Mouse (Mus musculus) MEL (cell line): ENCODE measurements around the gene Zdhhc21. TPM values are rescaled to one million over a fixed set of nuclear protein-coding genes. Genes with fewer than 3 reads are reported as not detected.

Experiments used
- DNase-seq: peaks from one replicate; pipeline ENCODE4 v3.0.0; 2011; ENCODE audit warnings: low read depth, low spot score
- H3K27ac ChIP-seq: 2 replicates; pipeline ENCODE4 v1.5.1; 2012; ENCODE audit warnings: low read depth, mild to moderate bottlenecking, control low read depth, low read length, moderate library complexity; ENCODE audit not compliant: control insufficient read depth
- H3K27me3 ChIP-seq, 2 experiments: fragments of 150-350 bp in 1 of 2; sonication (generic) in 1 of 2; 2 replicates each; pipeline ENCODE4 v1.6.1; 2012; ENCODE audit warnings: low read length in 2 of 2, mild to moderate bottlenecking in 2 of 2, improper control_type of control experiment in 1 of 2, moderate library complexity in 1 of 2; ENCODE audit not compliant: insufficient read depth in 2 of 2, control insufficient read depth in 1 of 2
- H3K36me3 ChIP-seq, 2 experiments: 2 replicates each; pipeline ENCODE4 v1.6.1; 2012 to 2014; ENCODE audit warnings: low read length in 2 of 2, improper control_type of control experiment in 1 of 2, inconsistent platforms in 1 of 2, mild to moderate bottlenecking in 1 of 2; ENCODE audit not compliant: insufficient read depth in 2 of 2, control insufficient read depth in 1 of 2
- H3K4me1 ChIP-seq, 2 experiments: fragments of 150-350 bp in 1 of 2; sonication (generic) in 1 of 2; 2 replicates each; pipeline ENCODE4 v1.6.1; 2012; ENCODE audit warnings: low read length in 2 of 2, improper control_type of control experiment in 1 of 2, mild to moderate bottlenecking in 1 of 2; ENCODE audit not compliant: insufficient read depth in 2 of 2, control insufficient read depth in 1 of 2
- H3K4me3 ChIP-seq, 2 experiments: fragments of 150-350 bp in 1 of 2; sonication (generic) in 1 of 2; 2 replicates each; pipeline ENCODE4 v1.5.1; 2012; ENCODE audit warnings: low read depth in 2 of 2, low read length in 2 of 2, mild to moderate bottlenecking in 2 of 2, moderate library complexity in 2 of 2, control low read depth in 1 of 2, improper control_type of control experiment in 1 of 2; ENCODE audit not compliant: control insufficient read depth in 1 of 2, insufficient read depth in 1 of 2
- H3K79me2 ChIP-seq: 2 replicates; pipeline ENCODE4 v1.6.1; 2012; ENCODE audit warnings: mild to moderate bottlenecking, low read length, moderate library complexity; ENCODE audit not compliant: control insufficient read depth, poor library complexity, insufficient read depth
- H3K9ac ChIP-seq: 2 replicates; pipeline ENCODE4 v1.6.1; 2012; ENCODE audit warnings: low read depth, mild to moderate bottlenecking, control low read depth, low read length, moderate library complexity; ENCODE audit not compliant: control insufficient read depth, poor library complexity, severe bottlenecking
- H3K9me3 ChIP-seq: fragments of 150-350 bp; sonication (generic); replicated peaks from 2 replicates; pipeline ENCODE4 v1.6.1; 2012; ENCODE audit warnings: mild to moderate bottlenecking, low read length, improper control_type of control experiment, moderate library complexity; ENCODE audit not compliant: insufficient read depth
- CHD1 ChIP-seq: IDR thresholded peaks from 2 replicates; pipeline ENCODE4 v1.6.1; 2012; ENCODE audit warnings: low read depth, mild to moderate bottlenecking, inconsistent platforms, low read length, improper control_type of control experiment
- CTCF ChIP-seq, 3 experiments: IDR thresholded peaks in 2 of 3; conservative IDR thresholded peaks in 1 of 3; 2 replicates each; pipeline ENCODE4 v1.5.1; 2011 to 2012; ENCODE audit warnings: low read length in 3 of 3, low read depth in 2 of 3, mild to moderate bottlenecking in 2 of 3, improper control_type of control experiment in 1 of 3, inconsistent platforms in 1 of 3, mixed read lengths in 1 of 3, moderate library complexity in 1 of 3; ENCODE audit not compliant: control insufficient read depth in 1 of 3, insufficient read depth in 1 of 3, poor library complexity in 1 of 3, severe bottlenecking in 1 of 3
- E2F4 ChIP-seq: IDR thresholded peaks from 2 replicates; pipeline ENCODE4 v1.6.1; 2011; ENCODE audit warnings: low read depth, low read length, improper control_type of control experiment, borderline replicate concordance
- ELF1 ChIP-seq: IDR thresholded peaks from 2 replicates; pipeline ENCODE4 v1.6.1; 2014; ENCODE audit warnings: low read depth, mild to moderate bottlenecking, inconsistent platforms, low read length, improper control_type of control experiment, moderate library complexity
- EP300 ChIP-seq, 2 experiments: IDR thresholded peaks; 2 replicates each; pipeline ENCODE4 v1.6.1; 2011; ENCODE audit warnings: improper control_type of control experiment in 2 of 2, low read length in 2 of 2, low read depth in 1 of 2, mild to moderate bottlenecking in 1 of 2
- GATA1 ChIP-seq: IDR thresholded peaks from 2 replicates; pipeline ENCODE4 v1.6.1; 2011; ENCODE audit warnings: low read depth, low read length, improper control_type of control experiment
- KAT2A ChIP-seq: conservative IDR thresholded peaks from 2 replicates; pipeline ENCODE4 v1.6.1; 2012; ENCODE audit warnings: low read depth, low read length, improper control_type of control experiment, inconsistent platforms
- MXI1 ChIP-seq: IDR thresholded peaks from 2 replicates; pipeline ENCODE4 v1.6.1; 2011; ENCODE audit warnings: mild to moderate bottlenecking, low read depth, low read length, improper control_type of control experiment
- MYB ChIP-seq: IDR thresholded peaks from 2 replicates; pipeline ENCODE4 v1.6.1; 2011; ENCODE audit warnings: mild to moderate bottlenecking, low read depth, low read length, improper control_type of control experiment
- MYC ChIP-seq: IDR thresholded peaks from 2 replicates; pipeline ENCODE4 v1.6.1; 2011; ENCODE audit warnings: low read depth, mild to moderate bottlenecking, low read length, improper control_type of control experiment, moderate library complexity
- NRF1 ChIP-seq: IDR thresholded peaks from 2 replicates; pipeline ENCODE4 v1.6.1; 2014; ENCODE audit warnings: low read depth, mild to moderate bottlenecking, inconsistent platforms, low read length, improper control_type of control experiment, moderate library complexity; ENCODE audit not compliant: poor library complexity, insufficient read depth, severe bottlenecking
- RAD21 ChIP-seq: IDR thresholded peaks from 2 replicates; pipeline ENCODE4 v1.6.1; 2011; ENCODE audit warnings: mild to moderate bottlenecking, low read depth, low read length, improper control_type of control experiment
- RCOR1 ChIP-seq: IDR thresholded peaks from 2 replicates; pipeline ENCODE4 v1.6.1; 2012; ENCODE audit warnings: low read depth, mild to moderate bottlenecking, inconsistent platforms, low read length, improper control_type of control experiment
- TCF12 ChIP-seq: IDR thresholded peaks from 2 replicates; pipeline ENCODE4 v1.6.1; 2014; ENCODE audit warnings: low read depth, mild to moderate bottlenecking, inconsistent platforms, low read length, improper control_type of control experiment, moderate library complexity
- UBTF ChIP-seq: IDR thresholded peaks from 2 replicates; pipeline ENCODE4 v1.6.1; 2012; ENCODE audit warnings: low read depth, mild to moderate bottlenecking, inconsistent platforms, low read length, improper control_type of control experiment, moderate library complexity, borderline replicate concordance; ENCODE audit not compliant: insufficient read depth
- USF1 ChIP-seq: IDR thresholded peaks from 2 replicates; pipeline ENCODE4 v1.6.1; 2014; ENCODE audit warnings: low read depth, mild to moderate bottlenecking, inconsistent platforms, low read length, improper control_type of control experiment, moderate library complexity
- ZC3H11A ChIP-seq: IDR thresholded peaks from 2 replicates; pipeline ENCODE4 v1.6.1; 2012; ENCODE audit warnings: low read depth, mild to moderate bottlenecking, inconsistent platforms, low read length, improper control_type of control experiment
- ZNF384 ChIP-seq: IDR thresholded peaks from 2 replicates; pipeline ENCODE4 v1.6.1; 2012; ENCODE audit warnings: low read depth, mild to moderate bottlenecking, inconsistent platforms, low read length, improper control_type of control experiment
- polyA plus RNA-seq, 2 experiments: library from polyadenylated mRNA; stranded (reverse) in 1 of 2; unstranded in 1 of 2; fragments of >175 nt in 1 of 2; fragments of >200 nt in 1 of 2; gene quantifications; 2 replicates each; pipeline versions ENCODE4 v1.2.1 to v1.2.4; 2012; ENCODE audit warnings: low replicate concordance in 2 of 2, low read depth in 1 of 2; ENCODE audit not compliant: insufficient read length in 2 of 2, insufficient read depth in 1 of 2, missing spikeins in 1 of 2
- total RNA-seq: library from RNA; depleted of rRNA; stranded (reverse); fragments of 300-350 nt; gene quantifications from 2 replicates; pipeline ENCODE4 v1.2.3, GENCODE M21; 2012

The Zdhhc21 gene
- total and polyA plus RNA-seq, 3 experiments = 6.5 to 7.8 TPM; not detected in 1

DNA sequence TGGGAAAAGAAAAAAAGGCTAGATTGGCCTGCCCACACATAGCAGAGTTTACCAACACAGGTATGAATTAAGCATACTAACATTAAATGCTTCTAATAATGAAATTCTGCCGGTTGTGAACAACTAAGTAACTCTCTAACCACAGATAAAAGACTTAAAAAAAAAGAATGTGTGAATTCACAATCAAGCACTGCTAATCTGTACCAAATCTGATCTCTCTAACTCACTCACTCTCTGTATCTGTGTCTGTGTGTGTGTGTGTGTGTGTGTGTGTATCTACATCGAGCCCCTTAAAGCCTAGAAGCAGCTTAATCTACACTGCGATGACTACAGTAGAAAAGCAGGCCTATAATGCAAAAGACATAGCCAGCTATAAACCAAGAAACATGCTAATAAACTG lies 2.8 kb downstream of the Zdhhc21 start:
- peaks cover 7% of the 10 kb centered on the region; the same call in 1 of the 2 replicates for H3K79me2 ChIP-seq
- no peak for DNase-seq
- H3K27me3 ChIP-seq = no peaks in the 10 kb centered on the region
- H3K4me3 ChIP-seq = no peak overlapping the region
- TF ChIP-seq ZNF384 (peak; percentile 70), CHD1 (no peak), RCOR1 (peak; percentile 94), ELF1 (no peak), ZC3H11A (no peak), E2F4 (no peak), MYC (no peak), NRF1 (no peak), USF1 (no peak), KAT2A (no peak), EP300 (IDR thresholded peaks at IDR 0.05; ENCODE audit: low read depth in 1 of 2, low read length in 2 of 2) (0 out of 4 replicates have a peak, but pooled peaks of 1 of the 2 experiments have one; percentile 4), UBTF (no peak), MXI1 (no peak), GATA1 (no peak), CTCF (IDR thresholded peaks at IDR 0.05 in 2 of 3, conservative IDR thresholded peaks at IDR 0.05 in 1 of 3; ENCODE audit: control insufficient read depth in 1 of 3, insufficient read depth in 1 of 3, low read depth in 2 of 3, low read length in 3 of 3, poor library complexity in 1 of 3, severe bottlenecking in 1 of 3) (no peak), MYB (no peak), TCF12 (no peak)
- peaks cover 7 to 8% of the 10 kb centered on the region in 2 experiments; a peak in 3 of 4 replicates for H3K4me1 ChIP-seq
- H3K9me3 ChIP-seq = no peaks in the 10 kb centered on the region
- H3K36me3 ChIP-seq = peaks cover 0 to 19% of the 10 kb centered on the region in 2 experiments; a peak in 2 of 4 replicates
- H3K9ac ChIP-seq = no peak overlapping the region
- no peak overlapping the region for H3K27ac ChIP-seq

DNA sequence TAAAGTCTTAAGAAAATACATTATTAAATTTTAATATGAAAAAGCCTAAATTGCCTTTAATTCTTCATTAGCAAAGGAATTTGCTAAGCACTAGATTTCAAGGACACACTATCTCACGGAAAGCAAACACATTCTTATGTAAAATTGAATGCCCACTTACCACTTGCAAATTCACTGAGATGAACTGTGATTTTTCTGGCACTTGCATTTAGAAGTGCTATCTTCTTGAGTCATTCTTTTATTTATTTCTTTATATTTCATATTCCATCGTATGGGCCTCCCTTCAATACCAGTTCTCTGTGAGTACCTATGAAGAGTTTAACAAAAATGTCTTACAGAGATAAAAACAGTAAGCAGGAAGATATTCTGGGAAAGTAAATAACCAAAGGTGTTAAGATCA lies 5.9 kb downstream of the Zdhhc21 start:
- Histone ChIP-seq H3K4me1 (peaks cover 11 to 26% of the 10 kb centered on the region in 2 experiments), H3K27ac (no peak overlapping the region)
- TF ChIP-seq RAD21 = no peak
- no peak for TF ChIP-seq CTCF (IDR thresholded peaks at IDR 0.05 in 2 of 3, conservative IDR thresholded peaks at IDR 0.05 in 1 of 3; ENCODE audit: control insufficient read depth in 1 of 3, insufficient read depth in 1 of 3, low read depth in 2 of 3, low read length in 3 of 3, poor library complexity in 1 of 3, severe bottlenecking in 1 of 3)
- TF ChIP-seq, all 39 proteins: peak for 0
- Histone ChIP-seq H3K9ac (no peak overlapping the region), H3K36me3 (peaks cover 0 to 42% of the 10 kb centered on the region in 2 experiments; a peak in 2 of 4 replicates), H3K27me3 (no peaks in the 10 kb centered on the region), H3K79me2 (peaks cover 2% of the 10 kb centered on the region), H3K9me3 (no peaks in the 10 kb centered on the region), H3K4me3 (no peak overlapping the region)
- no peak for DNase-seq
